Mouse (Mus musculus) cerebellum, adult 11-12 months (tissue): ENCODE measurements around the gene Irf8.

Experiments used
- DNase-seq: peaks from one replicate; pipeline ENCODE4 v3.0.0; 2022

Irf8 gene

GRCm38 (mm10) chr8:120804741-120805140 is 68.6 kb downstream of the Irf8 start:
- no peak for DNase-seq
